Mouse (Mus musculus) heart, embryonic 10.5 days (tissue): ENCODE results near the gene Oosp1. TPM values are rescaled to one million over a fixed set of nuclear protein-coding genes. Genes with fewer than 3 reads are reported as not detected.

ENCODE experiments used
- DNase-seq: peaks from one replicate; pipeline ENCODE4 v3.0.0-alpha.2; 2017; ENCODE audit warnings: low spot score
- H3K27ac ChIP-seq: fragments of 300-500 bp; sonication (generic); 2 replicates; pipeline ENCODE4 v1.5.1; 2016; ENCODE audit warnings: mild to moderate bottlenecking
- H3K27me3 ChIP-seq: fragments of 300-500 bp; sonication (generic); 2 replicates; pipeline ENCODE4 v1.6.1; 2016; ENCODE audit warnings: mild to moderate bottlenecking; ENCODE audit not compliant: poor library complexity, insufficient read depth, severe bottlenecking
- H3K36me3 ChIP-seq: fragments of 300-500 bp; sonication (generic); 2 replicates; pipeline ENCODE4 v1.6.1; 2016; ENCODE audit warnings: mild to moderate bottlenecking, moderate library complexity
- H3K4me1 ChIP-seq: fragments of 300-500 bp; sonication (generic); 2 replicates; pipeline ENCODE4 v1.6.1; 2016; ENCODE audit warnings: mild to moderate bottlenecking
- H3K4me3 ChIP-seq: fragments of 300-500 bp; sonication (generic); 2 replicates; pipeline ENCODE4 v1.5.1; 2016; ENCODE audit warnings: mild to moderate bottlenecking, moderate library complexity
- H3K9me3 ChIP-seq: fragments of 300-500 bp; sonication (generic); 2 replicates; pipeline ENCODE4 v1.6.1; 2016; ENCODE audit warnings: mild to moderate bottlenecking, moderate library complexity
- WGBS: fragments of 180-500 bp; shearing (Covaris S2); methylation state at CpG from one replicate; pipeline ENCODE4 v1.1.7; 2016; 5-methylcytosine and 5-hydroxymethylcytosine counted together
- polyA plus RNA-seq: library from polyadenylated mRNA; unstranded; fragments of >200 nt; fragmentation: Nextera tagmentation; extraction: Ambion mirVana; gene quantifications from 2 replicates; pipeline ENCODE4 v1.2.1, GENCODE M21; 2016

The Oosp1 gene
- polyA plus RNA-seq, result not detected in 2 replicates

DNA sequence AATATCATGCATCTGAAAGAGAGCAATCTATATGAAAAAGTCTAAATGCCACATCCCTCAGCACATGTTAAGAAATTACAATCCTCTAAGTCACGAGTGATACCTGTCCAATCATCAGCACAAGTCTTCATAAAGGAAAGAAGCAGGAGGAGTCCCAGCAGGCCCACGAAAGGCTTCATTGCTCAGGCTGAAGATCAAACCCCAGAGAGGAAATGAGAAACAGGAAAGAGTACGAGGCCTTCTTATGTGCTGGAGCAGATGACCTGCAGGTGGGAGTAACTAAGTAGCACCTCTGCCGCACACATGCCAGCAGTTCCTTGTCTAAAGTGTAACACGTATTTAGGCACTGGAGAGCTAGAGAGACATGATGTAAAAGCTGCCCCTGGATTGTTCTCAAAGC lies at the start of gene Oosp1:
Gene Oosp1, minus strand, starts transcription at position 312 of the 400 bp plus-strand sequence.
- Histone ChIP-seq H3K27me3 (no peaks in the 10 kb centered on the region), H3K36me3 (no peaks in the 10 kb centered on the region), H3K9me3 (no peaks in the 10 kb centered on the region), H3K4me3 (no peak within 1 kb of the TSS), H3K27ac (no peak within 1 kb of the TSS), H3K4me1 (no peaks in the 10 kb centered on the region)
- no peak for DNase-seq
- WGBS, result 65% methylated on average over 5 of the region's 5 CpGs

DNA sequence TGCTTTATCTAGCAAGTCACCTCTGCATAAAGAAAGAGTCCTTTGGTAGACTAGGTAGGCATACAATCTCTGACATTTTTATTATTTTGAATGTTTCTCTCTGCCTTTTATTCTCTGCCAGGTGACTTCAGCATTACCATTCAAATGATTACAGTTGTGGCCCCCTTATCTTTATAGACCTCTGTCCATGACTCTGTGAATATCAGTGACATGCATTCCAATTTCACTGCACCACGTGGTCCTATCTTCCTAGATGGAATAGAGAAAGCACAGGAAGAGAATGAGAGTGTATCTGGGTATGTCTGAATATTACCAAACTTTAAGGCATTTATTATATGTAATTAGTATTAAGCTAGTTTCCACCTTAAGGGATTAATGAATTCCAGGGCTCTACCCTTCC lies 45.5 kb upstream of the Oosp1 start:
- Histone ChIP-seq H3K27me3 (no peaks in the 10 kb centered on the region), H3K4me3 (no peak overlapping the region), H3K9me3 (no peaks in the 10 kb centered on the region), H3K4me1 (no peaks in the 10 kb centered on the region), H3K27ac (no peak overlapping the region), H3K36me3 (no peaks in the 10 kb centered on the region)
- WGBS, result 26% methylated on average over 1 of the region's 1 CpGs
- DNase-seq, result no peak

DNA sequence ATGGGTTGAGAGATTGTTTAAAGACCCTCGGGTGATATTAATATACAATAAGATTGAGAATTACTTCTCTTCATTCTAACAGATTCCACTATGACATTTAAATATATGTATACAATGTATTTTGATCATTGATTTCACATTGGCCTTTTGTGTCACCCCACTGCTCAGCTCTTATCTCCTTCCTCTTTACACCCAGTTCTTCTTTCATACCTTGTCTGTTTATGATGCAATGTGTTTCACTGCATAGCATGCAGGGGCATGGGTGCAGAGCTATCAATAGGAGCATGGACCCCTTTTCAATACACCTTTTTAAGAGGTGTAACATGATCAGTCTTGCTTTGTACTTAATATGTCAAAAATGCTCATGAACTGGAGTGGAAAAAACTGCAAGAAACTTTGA lies 39.3 kb upstream of the Oosp1 start:
- Histone ChIP-seq H3K9me3 (no peaks in the 10 kb centered on the region), H3K36me3 (no peaks in the 10 kb centered on the region), H3K27me3 (no peaks in the 10 kb centered on the region), H3K27ac (no peak overlapping the region), H3K4me3 (no peak overlapping the region), H3K4me1 (no peaks in the 10 kb centered on the region)
- DNase-seq, result no peak
- 70% methylated on average over 1 of the region's 1 CpGs for WGBS

DNA sequence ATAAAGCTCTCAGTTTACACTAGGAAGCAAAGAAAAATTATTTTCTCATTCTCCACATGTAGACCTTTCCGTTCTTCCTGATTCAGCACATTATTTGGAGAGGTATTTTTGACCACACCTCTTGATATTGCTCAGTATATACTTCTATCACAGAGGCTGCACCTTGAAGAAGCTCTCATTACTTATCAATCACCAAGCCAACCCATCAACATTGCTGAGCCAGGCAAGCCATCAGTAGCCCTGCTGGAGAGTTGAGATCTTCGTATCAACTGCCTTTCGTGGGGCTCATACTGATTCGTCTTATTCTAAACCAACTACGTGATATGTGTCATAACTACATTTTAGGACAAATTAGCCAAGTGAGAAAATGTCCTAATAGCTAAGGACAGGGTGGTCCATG lies 36.4 kb upstream of the Oosp1 start:
- no peak for DNase-seq
- H3K27me3 ChIP-seq, result no peaks in the 10 kb centered on the region
- no peak overlapping the region for H3K27ac ChIP-seq
- no peaks in the 10 kb centered on the region for H3K4me1 ChIP-seq
- no peak overlapping the region for H3K4me3 ChIP-seq
- no peaks in the 10 kb centered on the region for H3K36me3 ChIP-seq
- WGBS, result 89% methylated on average over 5 of the region's 5 CpGs
- no peaks in the 10 kb centered on the region for H3K9me3 ChIP-seq

DNA sequence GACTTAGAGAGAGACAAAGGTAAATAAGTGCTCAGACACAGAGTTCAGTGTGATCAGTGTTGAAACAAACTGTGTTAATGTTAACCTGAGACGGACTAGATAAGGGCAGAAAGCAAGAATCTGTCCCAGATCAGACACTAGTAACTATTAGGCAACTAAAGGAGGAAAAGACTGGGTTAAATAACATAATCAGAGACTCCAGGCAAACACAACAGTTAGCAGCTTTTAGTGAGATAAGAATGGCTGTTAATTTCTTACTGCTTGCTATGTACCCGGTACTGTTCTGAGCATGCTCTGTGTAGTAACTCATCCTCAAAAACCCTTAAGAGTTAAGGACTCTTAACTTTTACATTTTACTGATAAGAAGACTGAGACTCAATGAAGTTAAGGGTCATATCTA lies 35.0 kb upstream of the Oosp1 start:
- 66% methylated on average over 2 of the region's 2 CpGs for WGBS
- Histone ChIP-seq H3K27me3 (no peaks in the 10 kb centered on the region), H3K4me1 (no peaks in the 10 kb centered on the region), H3K36me3 (no peaks in the 10 kb centered on the region), H3K27ac (no peak overlapping the region), H3K4me3 (no peak overlapping the region), H3K9me3 (no peaks in the 10 kb centered on the region)
- no peak for DNase-seq

DNA sequence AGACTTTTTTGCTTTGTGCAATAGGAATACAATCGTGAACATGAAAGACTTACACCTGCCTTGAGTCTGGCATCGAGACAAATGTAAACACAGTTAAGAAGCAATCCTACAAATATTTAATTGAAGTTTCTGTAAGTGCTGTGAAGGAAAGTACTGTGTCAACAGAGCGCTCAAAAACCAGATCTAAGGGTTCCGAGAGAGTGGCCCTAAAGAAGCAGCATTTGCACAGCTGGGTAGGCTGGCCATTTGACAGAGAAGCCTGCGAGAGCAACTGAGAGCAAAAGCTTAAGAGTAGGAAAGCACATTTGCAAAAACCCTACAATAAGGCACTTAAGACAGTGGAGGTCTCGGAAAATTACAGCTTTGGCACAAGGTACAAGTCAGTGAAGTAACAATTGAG lies 33.3 kb upstream of the Oosp1 start:
- DNase-seq, result no peak
- Histone ChIP-seq H3K27ac (no peak overlapping the region), H3K27me3 (no peaks in the 10 kb centered on the region), H3K36me3 (no peaks in the 10 kb centered on the region), H3K9me3 (no peaks in the 10 kb centered on the region), H3K4me1 (no peaks in the 10 kb centered on the region), H3K4me3 (no peak overlapping the region)
- WGBS, result 76% methylated on average over 6 of the region's 6 CpGs

DNA sequence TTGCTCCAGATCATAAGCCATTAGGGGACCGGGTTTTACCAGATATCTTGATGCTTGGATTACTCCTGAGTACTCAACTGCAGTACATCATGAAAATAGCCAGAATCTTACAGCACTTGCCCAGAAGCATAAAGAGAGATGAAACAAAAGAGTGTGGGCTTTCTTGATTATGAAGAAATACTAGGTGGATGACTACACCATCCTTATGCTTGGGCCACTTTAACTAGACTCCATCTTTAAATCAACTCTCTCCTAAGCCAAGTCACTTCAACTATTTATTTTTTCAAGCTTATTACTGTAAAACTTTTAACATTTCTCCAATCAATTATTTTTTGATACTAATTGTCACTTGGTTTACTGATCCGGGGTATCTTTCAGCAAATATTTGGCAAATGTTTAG lies 32.9 kb upstream of the Oosp1 start:
- no peaks in the 10 kb centered on the region for H3K9me3 ChIP-seq
- no peaks in the 10 kb centered on the region for H3K4me1 ChIP-seq
- 76% methylated on average over 2 of the region's 2 CpGs for WGBS
- H3K27ac ChIP-seq, result no peak overlapping the region
- H3K4me3 ChIP-seq, result no peak overlapping the region
- DNase-seq, result no peak
- H3K36me3 ChIP-seq, result no peaks in the 10 kb centered on the region
- H3K27me3 ChIP-seq, result no peaks in the 10 kb centered on the region

DNA sequence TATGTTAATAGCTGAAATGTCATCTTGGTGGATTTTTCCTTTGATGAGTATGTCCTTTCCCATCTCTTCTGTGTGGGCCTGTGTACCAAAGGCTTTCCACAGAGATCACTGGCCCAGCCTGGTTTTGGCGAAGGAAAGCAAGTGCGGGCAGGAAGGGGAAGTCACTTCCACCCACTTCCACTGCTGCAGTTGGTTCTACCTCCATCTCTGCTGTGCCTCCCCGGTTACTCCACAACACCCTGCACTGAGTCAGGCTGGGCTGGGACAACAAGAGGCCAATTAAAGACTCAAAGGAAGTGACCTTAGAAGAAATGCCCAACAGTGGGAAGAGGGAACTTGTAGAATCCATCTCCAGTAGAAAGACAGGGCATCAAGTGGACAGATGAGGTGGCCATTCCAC lies 29.1 kb upstream of the Oosp1 start:
- no peaks in the 10 kb centered on the region for H3K9me3 ChIP-seq
- H3K4me1 ChIP-seq, result no peaks in the 10 kb centered on the region
- no peak overlapping the region for H3K27ac ChIP-seq
- no peaks in the 10 kb centered on the region for H3K36me3 ChIP-seq
- 81% methylated on average over 3 of the region's 3 CpGs for WGBS
- no peak overlapping the region for H3K4me3 ChIP-seq
- H3K27me3 ChIP-seq, result no peaks in the 10 kb centered on the region
- DNase-seq, result no peak

DNA sequence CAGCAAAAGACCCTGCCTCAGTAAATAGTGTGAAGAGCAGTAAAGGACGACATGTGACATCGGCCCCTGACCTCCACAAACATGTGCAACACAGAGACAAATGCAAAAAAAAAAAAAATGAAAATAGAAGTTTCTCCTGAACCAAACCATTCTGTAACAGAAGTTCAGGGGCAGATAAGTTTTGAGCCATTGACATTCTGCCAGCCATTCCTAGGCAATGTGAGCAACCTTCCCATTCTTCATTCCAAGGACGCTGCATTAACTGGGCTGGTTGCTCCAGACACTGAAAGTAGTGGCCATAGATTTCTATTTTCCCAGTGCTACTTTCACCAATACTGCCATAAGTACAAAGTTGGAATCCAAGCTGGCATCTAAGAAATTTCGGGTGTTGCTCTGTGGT lies 21.5 kb upstream of the Oosp1 start:
- 81% methylated on average over 4 of the region's 4 CpGs for WGBS
- H3K36me3 ChIP-seq, result no peaks in the 10 kb centered on the region
- H3K9me3 ChIP-seq, result no peaks in the 10 kb centered on the region
- no peak overlapping the region for H3K4me3 ChIP-seq
- H3K27me3 ChIP-seq, result no peaks in the 10 kb centered on the region
- DNase-seq, result no peak
- H3K4me1 ChIP-seq, result no peaks in the 10 kb centered on the region
- H3K27ac ChIP-seq, result no peak overlapping the region

DNA sequence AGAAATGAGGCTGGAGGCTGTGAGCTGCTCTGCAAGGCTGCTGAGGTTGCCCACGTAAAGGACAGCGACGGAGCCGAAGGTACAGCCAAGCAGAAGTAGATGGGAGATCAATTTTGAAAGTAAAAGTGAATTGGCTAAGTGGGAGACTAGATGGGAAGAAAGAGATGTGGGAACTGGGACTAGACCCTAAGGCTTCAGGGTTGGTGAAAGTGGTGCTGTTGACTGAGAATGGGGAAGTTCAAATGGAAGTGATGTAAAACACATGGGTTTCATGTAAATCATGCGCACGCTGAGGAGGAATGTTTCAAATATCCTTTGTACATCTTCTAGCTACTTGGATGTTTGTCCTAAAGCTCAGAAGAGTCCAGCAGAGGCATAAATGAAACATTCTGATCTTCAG lies 7.4 kb upstream of the Oosp1 start:
- WGBS, result 91% methylated on average over 6 of the region's 6 CpGs
- no peak for DNase-seq
- no peaks in the 10 kb centered on the region for H3K9me3 ChIP-seq

DNA sequence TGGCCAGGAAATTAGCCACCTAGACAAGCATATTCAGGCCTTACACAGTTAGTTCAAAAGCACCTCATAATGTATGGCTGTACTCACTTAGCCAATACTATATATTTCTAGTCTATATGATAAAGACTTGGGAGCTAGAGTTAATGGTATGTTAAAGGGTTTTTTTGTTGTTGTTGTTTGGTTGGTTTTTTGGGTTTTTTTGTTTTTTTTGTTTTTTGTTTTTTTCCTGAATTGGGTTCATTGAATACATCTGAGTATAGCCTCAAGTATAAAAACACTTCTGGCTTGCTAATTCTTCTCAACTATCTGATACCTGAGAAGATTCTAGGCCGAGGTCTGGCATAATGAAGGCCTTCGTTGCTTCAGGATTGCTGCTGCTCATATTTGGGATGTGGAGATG lies 5.8 kb upstream of the Oosp1 start, which contains the start of gene Oosp3:
Gene Oosp3, plus strand, starts transcription at position 301 of the 400 bp plus-strand sequence.
- Histone ChIP-seq H3K36me3 (no peaks in the 10 kb centered on the region), H3K4me3 (no peak within 1 kb of the TSS), H3K27ac (no peak within 1 kb of the TSS), H3K27me3 (no peaks in the 10 kb centered on the region), H3K9me3 (no peaks in the 10 kb centered on the region), H3K4me1 (no peaks in the 10 kb centered on the region)
- DNase-seq, result no peak
- 68% methylated on average over 2 of the region's 2 CpGs for WGBS

More for the DNA sequence above, 7.4 kb upstream of the Oosp1 start:
- no peaks in the 10 kb centered on the region for H3K27me3 ChIP-seq
- no peaks in the 10 kb centered on the region for H3K4me1 ChIP-seq
- no peak overlapping the region for H3K27ac ChIP-seq
- no peaks in the 10 kb centered on the region for H3K36me3 ChIP-seq
- no peak overlapping the region for H3K4me3 ChIP-seq

DNA sequence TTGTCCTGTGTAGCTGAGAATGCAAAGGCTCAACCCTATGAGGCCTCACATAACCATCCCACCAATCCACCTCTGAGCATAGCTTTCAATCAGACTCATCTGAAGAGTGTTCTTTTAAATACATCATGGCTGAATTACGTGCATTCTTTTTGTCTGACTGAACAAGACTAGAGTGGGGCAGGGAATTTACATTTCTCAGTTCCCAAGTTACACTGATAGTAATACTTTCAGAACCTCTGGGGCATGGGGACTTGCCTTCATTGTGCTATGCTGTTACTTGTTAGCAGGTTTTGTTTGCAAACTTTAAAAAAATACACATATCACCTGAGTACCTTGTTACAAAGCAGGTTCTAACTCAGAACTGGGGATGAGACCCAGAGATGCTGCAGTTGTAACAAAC lies 504 bp upstream of the Oosp1 start:
- no peaks in the 10 kb centered on the region for H3K36me3 ChIP-seq
- H3K4me1 ChIP-seq, result no peaks in the 10 kb centered on the region
- H3K4me3 ChIP-seq, result no peak overlapping the region
- H3K9me3 ChIP-seq, result no peaks in the 10 kb centered on the region
- no peaks in the 10 kb centered on the region for H3K27me3 ChIP-seq
- WGBS, result 59% methylated on average over 1 of the region's 1 CpGs
- DNase-seq, result no peak
- H3K27ac ChIP-seq, result no peak overlapping the region

DNA sequence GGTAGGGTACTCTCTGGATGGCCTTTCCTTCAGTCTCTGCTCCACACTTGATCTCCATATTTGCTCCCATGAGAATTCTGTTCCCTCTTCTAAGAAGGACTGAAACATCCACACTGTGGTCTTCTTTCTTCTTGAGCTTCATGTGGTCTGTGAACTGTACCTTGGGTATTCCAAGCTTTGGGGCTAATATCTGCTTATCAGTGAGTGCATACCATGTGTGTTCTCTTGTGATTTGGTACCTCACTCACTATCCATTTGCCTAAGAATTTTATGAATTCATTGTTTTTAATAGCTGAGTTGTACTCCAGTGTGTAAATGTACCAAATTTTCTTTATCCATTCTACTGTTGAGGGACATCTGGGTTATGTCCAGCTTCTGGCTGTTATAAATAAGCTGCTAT lies 29.4 kb downstream of the Oosp1 start:
- no peak for DNase-seq
- Histone ChIP-seq H3K4me3 (no peak overlapping the region), H3K36me3 (no peaks in the 10 kb centered on the region), H3K27ac (no peak overlapping the region), H3K9me3 (no peaks in the 10 kb centered on the region), H3K4me1 (no peaks in the 10 kb centered on the region), H3K27me3 (no peaks in the 10 kb centered on the region)

DNA sequence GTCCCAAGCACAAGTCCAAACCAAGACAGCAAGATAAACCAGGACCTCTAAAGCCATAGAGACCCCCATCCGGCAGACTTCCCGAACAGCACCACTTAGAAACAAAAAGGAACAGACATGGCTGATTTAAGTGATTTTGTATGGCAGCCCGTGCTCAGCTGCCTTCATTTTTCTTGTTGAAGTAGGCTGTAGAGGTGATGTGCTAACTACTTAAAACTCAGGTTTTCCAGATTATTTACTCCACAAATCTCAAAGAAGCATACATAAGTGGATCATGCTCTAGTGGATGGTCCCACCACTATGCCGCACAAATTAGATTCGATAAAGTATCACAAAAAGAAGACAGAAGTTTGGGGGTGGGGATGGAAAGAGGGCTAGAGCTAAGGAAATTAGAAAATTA lies 30.5 kb downstream of the Oosp1 start, which contains the start of gene Oosp2:
Gene Oosp2, minus strand, starts transcription at position 101 of the 400 bp plus-strand sequence.
- no peak within 1 kb of the TSS for H3K27ac ChIP-seq
- no peaks in the 10 kb centered on the region for H3K4me1 ChIP-seq
- H3K4me3 ChIP-seq, result no peak within 1 kb of the TSS
- H3K27me3 ChIP-seq, result no peaks in the 10 kb centered on the region
- H3K9me3 ChIP-seq, result no peaks in the 10 kb centered on the region
- H3K36me3 ChIP-seq, result no peaks in the 10 kb centered on the region
- no peak for DNase-seq
- 84% methylated on average over 5 of the region's 5 CpGs for WGBS
